Mouse (Mus musculus) small intestine, adult 2 months (tissue): ENCODE results near the gene Slc6a6.

Experiments
- CTCF ChIP-seq: fragments of 200-500 bp; IDR thresholded peaks from 2 replicates; pipeline ENCODE4 v1.5.1; 2012; ENCODE audit warnings: low read depth, mild to moderate bottlenecking, control low read depth, inconsistent platforms, low read length, moderate library complexity, mixed read lengths; ENCODE audit not compliant: insufficient replicate concordance, insufficient read length; ENCODE audit errors: extremely low read depth
- POLR2A ChIP-seq: fragments of 200-500 bp; IDR thresholded peaks from 2 replicates; pipeline ENCODE4 v1.6.1; 2012; ENCODE audit warnings: low read depth, mild to moderate bottlenecking, control low read depth, inconsistent platforms, low read length, moderate library complexity

DNA sequence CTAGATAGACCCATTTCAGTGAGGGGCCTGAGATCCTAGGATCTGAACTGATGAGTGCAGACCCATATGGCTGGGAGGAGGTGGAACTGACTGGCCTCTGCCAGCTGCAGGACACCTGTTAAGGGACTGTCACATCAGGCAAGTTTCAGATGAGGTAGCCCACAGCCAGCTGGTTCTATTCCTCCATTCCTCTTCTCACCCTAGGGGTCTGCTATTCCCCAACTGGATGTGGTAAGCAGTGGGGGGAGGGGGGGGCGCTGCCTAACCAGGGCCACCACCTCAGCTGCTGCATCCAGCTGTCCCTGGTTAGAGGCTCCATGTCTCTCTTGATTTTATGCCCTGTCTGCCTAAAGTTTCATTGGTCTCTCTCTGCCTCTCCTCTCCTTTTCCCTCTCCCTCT is 25.6 kb upstream of the Slc6a6 start:
- no peak for TF ChIP-seq POLR2A
- no peak for TF ChIP-seq CTCF
